8 mouse cellular contexts compared by ENCODE assay signal in genomic region chr17:47832501-47833028, GRCm38 (mm10). TPM values are rescaled to one million over a fixed set of nuclear protein-coding genes. Genes with fewer than 3 reads are reported as not detected.
DNase-seq lines count a peak whose midpoint lies in the region; ATAC-seq and TF ChIP-seq lines count a peak whose summit lies in the region.

No protein-coding gene starts in this region.

- H3K9me3 ChIP-seq in lung, embryonic 16.5 days (ENCODE audit: control insufficient read depth, low read length) = no peaks in the 10 kb centered on the region
- H3K9me3 ChIP-seq in forebrain, embryonic 12.5 days = no peaks in the 10 kb centered on the region
- H3K9me3 ChIP-seq in limb, embryonic 14.5 days (ENCODE audit: control insufficient read depth, low read length) = no peaks in the 10 kb centered on the region

- DNase-seq in lung, adult 18-20 months = no peak
- DNase-seq in limb, embryonic 14.5 days (ENCODE audit: low spot score) = no peak
- DNase-seq in adrenal gland, postnatal 4 days (ENCODE audit: low spot score in 2 of 2) = no peak
- DNase-seq in layer of hippocampus, adult 9-11 months = no peak
- DNase-seq in thymus, postnatal 4 days = no peak

- peak overlapping the region; percentile 80 for H3K4me3 ChIP-seq in lung, embryonic 16.5 days (ENCODE audit: low read length)
- peak overlapping the region; percentile 54 for H3K4me3 ChIP-seq in forebrain, embryonic 12.5 days (replicated peaks)
- H3K4me3 ChIP-seq in limb, embryonic 14.5 days (replicated peaks; ENCODE audit: low read length) = peak overlapping the region; percentile 92
- H3K4me3 ChIP-seq in olfactory bulb, adult 2 months (ENCODE audit: insufficient read depth, low read depth, low read length) = peak overlapping the region; percentile 36

- peak overlapping the region; percentile 88 for H3K9ac ChIP-seq in lung, embryonic 16.5 days (ENCODE audit: low read length)
- H3K9ac ChIP-seq in forebrain, embryonic 12.5 days = peak overlapping the region; percentile 71
- peak overlapping the region; percentile 84 for H3K9ac ChIP-seq in limb, embryonic 14.5 days (ENCODE audit: low read depth, low read length, severe bottlenecking)

- under 1% methylated on average over 17 of the region's 17 CpGs for WGBS in lung, embryonic 16.5 days
- WGBS in forebrain, embryonic 12.5 days = 3% methylated on average over 17 of the region's 17 CpGs
- under 1% methylated on average over 16 of the region's 17 CpGs for WGBS in limb, embryonic 14.5 days
- WGBS in olfactory bulb, adult 2 months = 11% methylated on average over 17 of the region's 17 CpGs

- ATAC-seq in lung, embryonic 16.5 days (ENCODE audit: low read depth) = peak; percentile 65
- ATAC-seq in forebrain, embryonic 12.5 days (ENCODE audit: low FRiP score) = peak; percentile 56
- peak; percentile 54 for ATAC-seq in limb, embryonic 14.5 days (ENCODE audit: low FRiP score, low read depth)

- H3K36me3 ChIP-seq in lung, embryonic 16.5 days (ENCODE audit: control insufficient read depth, insufficient read depth, low read length) = peaks cover 3% of the 10 kb centered on the region; the same call in 1 of the 2 replicates
- H3K36me3 ChIP-seq in forebrain, embryonic 12.5 days (replicated peaks) = no peaks in the 10 kb centered on the region
- H3K36me3 ChIP-seq in limb, embryonic 14.5 days (ENCODE audit: control insufficient read depth, insufficient read depth, low read length) = peaks cover 30% of the 10 kb centered on the region

- peak overlapping the region; percentile 93 for H3K27ac ChIP-seq in lung, embryonic 16.5 days (ENCODE audit: low read length)
- H3K27ac ChIP-seq in forebrain, embryonic 12.5 days = no peak overlapping the region
- H3K27ac ChIP-seq in limb, embryonic 14.5 days (replicated peaks; ENCODE audit: low read depth, low read length) = peak overlapping the region; percentile 87
- H3K27ac ChIP-seq in olfactory bulb, adult 2 months (ENCODE audit: insufficient read depth, low read depth, low read length) = no peak overlapping the region

- H3K4me2 ChIP-seq in lung, embryonic 16.5 days (ENCODE audit: low read depth, low read length) = peak overlapping the region; percentile 83
- peak overlapping the region; percentile 91 for H3K4me2 ChIP-seq in forebrain, embryonic 12.5 days
- H3K4me2 ChIP-seq in limb, embryonic 14.5 days (replicated peaks; ENCODE audit: low read depth, low read length, severe bottlenecking) = peak overlapping the region; percentile 88

- no peaks in the 10 kb centered on the region for H3K27me3 ChIP-seq in lung, embryonic 16.5 days (ENCODE audit: control insufficient read depth, insufficient read depth, low read depth, low read length)
- H3K27me3 ChIP-seq in forebrain, embryonic 12.5 days = peaks cover 79% of the 10 kb centered on the region
- no peaks in the 10 kb centered on the region; the same call in 1 of the 2 replicates for H3K27me3 ChIP-seq in limb, embryonic 14.5 days (ENCODE audit: control insufficient read depth, insufficient read depth, low read length)

- H3K4me1 ChIP-seq in lung, embryonic 16.5 days (replicated peaks; ENCODE audit: control insufficient read depth, insufficient read depth, low read length) = peaks cover 43% of the 10 kb centered on the region
- H3K4me1 ChIP-seq in forebrain, embryonic 12.5 days = peaks cover 39% of the 10 kb centered on the region
- H3K4me1 ChIP-seq in limb, embryonic 14.5 days (ENCODE audit: control insufficient read depth, insufficient read depth, low read length) = peaks cover 42% of the 10 kb centered on the region
- peaks cover 21% of the 10 kb centered on the region for H3K4me1 ChIP-seq in olfactory bulb, adult 2 months (ENCODE audit: control insufficient read depth, insufficient read depth, low read length)

- no peak for TF ChIP-seq POLR2A in limb, embryonic 14.5 days (IDR thresholded peaks at IDR 0.05; ENCODE audit: borderline replicate concordance, extremely low read depth, insufficient read depth, insufficient read length)
- no peak for TF ChIP-seq POLR2A in olfactory bulb, adult 2 months (IDR thresholded peaks at IDR 0.05; ENCODE audit: insufficient read depth, low read depth, low read length)

- TF ChIP-seq CTCF in olfactory bulb, adult 2 months (IDR thresholded peaks at IDR 0.05; ENCODE audit: insufficient read depth, low read depth, low read length) = no peak

RNA-seq across cellular contexts. Expression of gene Mdfi, which starts 1.9 kb away (rescaled TPM):
- polyA plus RNA-seq in lung, embryonic 16.5 days (2015; fragmentation: Nextera tagmentation; extraction: Ambion mirVana) = 18.1 and 22.1 TPM in 2 replicates
- 7.2 and 9.9 TPM in 2 replicates for polyA plus RNA-seq in forebrain, embryonic 12.5 days (2016; fragmentation: Nextera tagmentation; extraction: Ambion mirVana)
- 281 and 440 TPM in 2 replicates for polyA plus RNA-seq in limb, embryonic 14.5 days (2012; rRNA removed)
- polyA plus RNA-seq in limb, embryonic 14.5 days (2014; fragmentation: Nextera tagmentation; extraction: Ambion mirVana) = 57.5 and 64.7 TPM in 2 replicates
- polyA plus RNA-seq in olfactory bulb, adult 2 months (2012; ENCODE audit: insufficient read depth, insufficient read length, low replicate concordance, missing spikeins) = not detected in 2 replicates
- total RNA-seq in adrenal gland, postnatal 4 days (2021) = 10 to 100 TPM; 10.3 to 12.9 TPM

Comparison
In these comparisons a context has a peak if more than half of its experiments do, and no peak if none do; other contexts are left out.
1. H3K27ac ChIP-seq: peak in lung, embryonic 16.5 days (single experiment) and limb, embryonic 14.5 days (single experiment); none in forebrain, embryonic 12.5 days (single experiment) and olfactory bulb, adult 2 months (single experiment).
2. H3K4me3 ChIP-seq: peak in every context shown above with its lines; median percentile 92 in limb, embryonic 14.5 days; 80 in lung, embryonic 16.5 days; 54 in forebrain, embryonic 12.5 days; 36 in olfactory bulb, adult 2 months.
3. Peak in every context shown above with its lines, with median percentiles within 50 percentile points of each other: ATAC-seq, H3K4me2 ChIP-seq and H3K9ac ChIP-seq.